Mouse (Mus musculus) heart, adult 2 months (tissue): ENCODE results near the gene Atp5g2. TPM values are rescaled to one million over a fixed set of nuclear protein-coding genes. Genes with fewer than 3 reads are reported as not detected.

Experiments
- DNase-seq, 2 experiments: peaks; one replicate each; pipeline ENCODE4 v3.0.0; 2021
- H3K27ac ChIP-seq: fragments of 200-600 bp; 2 replicates; pipeline ENCODE4 v1.8.1; 2022
- H3K27me3 ChIP-seq: fragments of 200-500 bp; 2 replicates; pipeline ENCODE4 v1.6.1; 2012; ENCODE audit warnings: mild to moderate bottlenecking, low read length, inconsistent platforms, mixed read lengths; ENCODE audit not compliant: control insufficient read depth, insufficient read depth
- H3K36me3 ChIP-seq: fragments of 200-500 bp; 2 replicates; pipeline ENCODE4 v1.6.1; 2012; ENCODE audit warnings: low read length, inconsistent platforms; ENCODE audit not compliant: control insufficient read depth, insufficient read depth
- H3K4me1 ChIP-seq: fragments of 200-500 bp; 2 replicates; pipeline ENCODE4 v1.6.1; 2011; ENCODE audit warnings: low read length; ENCODE audit not compliant: control insufficient read depth, insufficient read depth
- H3K4me3 ChIP-seq: fragments of 200-600 bp; 2 replicates; pipeline ENCODE4 v1.8.1; 2022
- H3K79me2 ChIP-seq: fragments of 200-500 bp; replicated peaks from 2 replicates; pipeline ENCODE4 v1.6.1; 2012; ENCODE audit warnings: mild to moderate bottlenecking, inconsistent platforms, low read length, moderate library complexity, mixed read lengths; ENCODE audit not compliant: control insufficient read depth, insufficient read depth
- H3K9ac ChIP-seq: fragments of 200-500 bp; 2 replicates; pipeline ENCODE4 v1.6.1; 2012; ENCODE audit warnings: low read depth, mild to moderate bottlenecking, control low read depth, inconsistent platforms, low read length, mixed read lengths
- CTCF ChIP-seq: fragments of 200-600 bp; IDR thresholded peaks from 2 replicates; pipeline ENCODE4 v1.8.1; 2022; ENCODE audit warnings: antibody characterized with exemption, mild to moderate bottlenecking, moderate library complexity
- EP300 ChIP-seq: fragments of 200-500 bp; IDR thresholded peaks from 2 replicates; pipeline ENCODE4 v1.6.1; 2011; ENCODE audit warnings: low read depth, low read length, control low read depth; ENCODE audit not compliant: insufficient read depth
- POLR2A ChIP-seq: fragments of 200-500 bp; IDR thresholded peaks from 2 replicates; pipeline ENCODE4 v1.6.1; 2011; ENCODE audit warnings: mild to moderate bottlenecking, low read depth, low read length, control low read depth; ENCODE audit not compliant: insufficient read depth
- WGBS: fragments of 180-500 bp; shearing (Covaris S2); methylation state at CpG from one replicate; pipeline ENCODE4 v1.1.7; 2018; 5-methylcytosine and 5-hydroxymethylcytosine counted together
- intact Hi-C: fragments of 180-260 bp; cut with DNase I; formaldehyde crosslinking; loops from one replicate; pipeline ENCODE4 v1.15.1; 2025
- polyA plus RNA-seq: library from polyadenylated mRNA; depleted of rRNA; stranded (reverse); fragments of >200 nt; gene quantifications from 2 replicates; pipeline ENCODE4 v1.2.3, GENCODE M21; 2012
- total RNA-seq, 2 experiments: library from RNA; stranded (reverse); gene quantifications; 2 replicates each; pipeline ENCODE4 v1.2.3; 2021

The Atp5g2 gene
- total and polyA plus RNA-seq, 3 experiments: 30.6 to 578 (median 33.5) TPM

- H3K36me3 ChIP-seq: no peaks in the 10 kb centered on the region
- no peak overlapping the region for H3K27ac ChIP-seq
- 46% methylated on average over 9 of the region's 9 CpGs for WGBS
- no peak for DNase-seq
- TF ChIP-seq CTCF (no peak), EP300 (no peak), POLR2A (no peak)
- no peaks in the 10 kb centered on the region for H3K4me1 ChIP-seq
- no peaks in the 10 kb centered on the region for H3K27me3 ChIP-seq
- H3K4me3 ChIP-seq: no peak overlapping the region
- no peak overlapping the region for H3K9ac ChIP-seq
- no peaks in the 10 kb centered on the region for H3K79me2 ChIP-seq
- intact Hi-C loops: no loop called here
Measured at GRCm38 (mm10) chr15:102705226-102705894, 33.2 kb upstream of the Atp5g2 start.

- Histone ChIP-seq H3K4me1 (no peaks in the 10 kb centered on the region), H3K4me3 (no peak overlapping the region), H3K27me3 (no peaks in the 10 kb centered on the region), H3K27ac (no peak overlapping the region), H3K79me2 (no peaks in the 10 kb centered on the region), H3K36me3 (no peaks in the 10 kb centered on the region), H3K9ac (no peak overlapping the region)
- intact Hi-C loops: no loop called here
- 51% methylated on average over 5 of the region's 5 CpGs for WGBS
- no peak for TF ChIP-seq POLR2A
- TF ChIP-seq EP300: no peak
- no peak for TF ChIP-seq CTCF
- DNase-seq: no peak
Measured at GRCm38 (mm10) chr15:102704806-102705205, 32.7 kb upstream of the Atp5g2 start.

DNA sequence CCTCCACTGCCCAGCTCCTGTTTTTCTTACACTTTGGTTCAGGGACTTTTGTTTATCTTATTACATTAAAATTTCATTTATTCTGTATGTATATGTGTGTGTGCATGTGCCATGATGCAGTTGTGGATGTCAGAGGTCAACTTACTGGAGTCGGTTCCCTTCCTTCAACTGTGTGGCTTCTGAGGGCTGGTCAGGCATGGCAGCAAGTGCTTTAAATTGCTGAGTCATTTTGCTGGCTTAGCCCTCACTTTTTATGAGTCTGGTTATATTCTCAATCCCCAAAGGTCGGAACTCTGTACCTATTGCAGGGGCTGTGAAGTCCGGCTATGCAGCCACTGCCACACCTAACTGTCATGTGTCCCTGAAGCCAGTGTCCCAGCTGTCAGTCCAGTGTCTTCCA is 30.8 kb upstream of the Atp5g2 start:
- Histone ChIP-seq H3K36me3 (no peaks in the 10 kb centered on the region), H3K9ac (no peak overlapping the region), H3K79me2 (no peaks in the 10 kb centered on the region), H3K4me1 (no peaks in the 10 kb centered on the region), H3K4me3 (no peak overlapping the region), H3K27ac (no peak overlapping the region), H3K27me3 (no peaks in the 10 kb centered on the region)
- intact Hi-C loops: no loop called here
- WGBS: 73% methylated on average over 3 of the region's 3 CpGs
- no peak for DNase-seq
- TF ChIP-seq EP300 (no peak), POLR2A (no peak), CTCF (no peak)

DNA sequence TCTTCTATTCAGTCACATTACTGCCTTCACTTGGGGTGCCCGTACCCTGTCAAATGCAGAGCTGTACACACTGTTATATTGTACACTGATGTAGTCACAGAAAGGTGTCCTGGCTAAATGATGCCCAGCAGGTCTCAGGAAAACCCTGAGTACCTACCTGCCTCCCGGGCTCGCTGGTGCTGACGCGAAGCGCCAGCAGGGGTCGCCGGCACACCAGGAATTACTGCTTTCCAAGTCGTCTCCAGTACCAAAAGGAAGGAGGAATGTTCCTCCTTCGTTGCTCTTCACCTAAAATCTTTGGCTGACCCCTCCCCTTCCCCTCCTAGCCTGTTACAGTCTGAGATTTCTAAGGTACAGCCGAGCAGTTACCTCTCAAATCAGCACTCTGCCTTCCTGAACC is 26.0 kb upstream of the Atp5g2 start:
- peak; percentile 68 to 86 for DNase-seq
- 0% methylated on average over 11 of the region's 11 CpGs for WGBS
- intact Hi-C loops: loop anchor here (1.0 to 5.0 kb wide), 2 partner anchors 44 to 474 kb away; no protein-coding TSS in a partner anchor

GRCm38 (mm10) chr15:102696899-102697298 is 24.7 kb upstream of the Atp5g2 start:
- intact Hi-C loops: loop anchor here (5.0 kb wide), 1 partner anchor 475 kb away; no protein-coding TSS in a partner anchor
- Histone ChIP-seq H3K27ac (no peak overlapping the region), H3K9ac (no peak overlapping the region), H3K4me3 (no peak overlapping the region), H3K36me3 (no peaks in the 10 kb centered on the region), H3K4me1 (no peaks in the 10 kb centered on the region), H3K79me2 (no peaks in the 10 kb centered on the region), H3K27me3 (peaks cover 7% of the 10 kb centered on the region)
- WGBS: 36% methylated on average over 3 of the region's 3 CpGs
- TF ChIP-seq EP300: no peak
- TF ChIP-seq POLR2A: no peak
- TF ChIP-seq CTCF: no peak
- no peak for DNase-seq

More for the DNA sequence above, 26.0 kb upstream of the Atp5g2 start:
- H3K4me3 ChIP-seq: no peak overlapping the region
- H3K36me3 ChIP-seq: no peaks in the 10 kb centered on the region
- TF ChIP-seq CTCF (peak; percentile 97; the same call in 1 of the 2 replicates), EP300 (peak; percentile 70; the same call in 1 of the 2 replicates), POLR2A (no peak)
- no peak overlapping the region for H3K27ac ChIP-seq
- no peaks in the 10 kb centered on the region for H3K79me2 ChIP-seq
- no peak overlapping the region for H3K9ac ChIP-seq
- H3K4me1 ChIP-seq: no peaks in the 10 kb centered on the region
- H3K27me3 ChIP-seq: peaks cover 7% of the 10 kb centered on the region

- WGBS: 1% methylated on average over 11 of the region's 11 CpGs
- Histone ChIP-seq H3K79me2 (no peaks in the 10 kb centered on the region), H3K4me3 (no peak overlapping the region; the same call in 1 of the 2 replicates), H3K4me1 (no peaks in the 10 kb centered on the region), H3K36me3 (no peaks in the 10 kb centered on the region), H3K9ac (no peak overlapping the region), H3K27me3 (peaks cover 7% of the 10 kb centered on the region), H3K27ac (no peak overlapping the region)
- peak in 1 of 2 experiments; percentile 48 for DNase-seq
- TF ChIP-seq CTCF (no peak), EP300 (no peak), POLR2A (no peak)
- intact Hi-C loops: no loop called here
Measured at GRCm38 (mm10) chr15:102693600-102693999, 21.4 kb upstream of the Atp5g2 start.
